Mouse (Mus musculus): Measurements from ENCODE around the gene Glrx. TPM values are rescaled to one million over a fixed set of nuclear protein-coding genes. Genes with fewer than 3 reads are reported as not detected.
A peak's percentile ranks its signal among the peaks of the same experiment; 100 is the strongest.
"Not testable (repeated sequence)": the region's sequence is repeated elsewhere in the genome, so short reads cannot be mapped to it uniquely, and the experiment has no call there.

The Glrx gene
- polyA plus RNA-seq, 1 experiment from 2014 or later = 37.7 TPM

DNA sequence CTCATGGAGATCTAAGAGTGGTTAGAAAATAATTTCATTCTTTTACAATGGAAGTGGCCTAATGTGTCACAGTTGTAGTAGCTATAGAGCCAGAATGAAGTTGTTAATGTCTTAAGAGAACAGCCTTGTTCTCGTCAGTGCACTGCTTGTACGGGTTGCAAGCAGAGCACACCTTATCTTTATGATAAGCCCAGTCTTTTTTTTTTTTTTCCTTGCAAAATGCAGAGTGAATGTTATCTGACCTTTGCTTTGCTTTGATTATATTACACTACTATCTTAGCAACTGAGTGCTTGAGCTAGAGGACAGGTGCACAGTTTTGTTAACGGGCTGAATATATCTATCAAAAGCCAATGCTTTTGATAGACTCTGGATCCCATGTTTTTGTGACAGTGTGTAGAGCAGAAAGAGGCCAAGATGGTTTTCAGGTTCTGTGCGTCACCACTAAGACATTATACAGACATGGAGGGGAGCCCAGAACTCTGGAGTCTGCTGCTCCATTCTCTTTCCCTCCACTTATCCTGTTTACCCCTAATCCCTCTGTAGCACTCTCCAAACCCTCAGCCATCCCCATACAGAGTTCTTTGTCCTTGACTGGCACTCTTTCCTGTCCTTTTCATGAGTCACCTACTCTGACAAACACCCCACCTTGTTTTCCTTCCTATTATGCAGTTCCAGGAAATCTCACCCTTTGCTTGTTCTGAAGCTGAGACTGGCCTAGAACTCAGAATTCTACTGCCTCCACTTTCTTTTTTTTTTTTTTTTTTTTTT, 35.1 kb downstream of the Glrx start:
- 90% methylated on average over 4 of the region's 4 CpGs for WGBS
- H3K27ac ChIP-seq (ENCODE audit: low read depth, low read length) = no peak overlapping the region
- no peak overlapping the region for H3K4me3 ChIP-seq (ENCODE audit: low read depth, low read length)
- no peaks in the 10 kb centered on the region for H3K4me1 ChIP-seq (ENCODE audit: control insufficient read depth, insufficient read depth, low read length)
- DNase-seq (ENCODE audit: low spot score) = no peak
- H3K9me3 ChIP-seq (replicated peaks; ENCODE audit: control insufficient read depth, low read length) = no peaks in the 10 kb centered on the region
- H3K9ac ChIP-seq (ENCODE audit: low read length) = no peak overlapping the region
- ATAC-seq = no peak
- no peaks in the 10 kb centered on the region for H3K27me3 ChIP-seq (replicated peaks; ENCODE audit: control insufficient read depth, insufficient read depth, low read length)
- H3K36me3 ChIP-seq (ENCODE audit: control insufficient read depth, insufficient read depth, low read length) = peaks cover 33% of the 10 kb centered on the region
- no peak overlapping the region for H3K4me2 ChIP-seq (ENCODE audit: low read length)

DNA sequence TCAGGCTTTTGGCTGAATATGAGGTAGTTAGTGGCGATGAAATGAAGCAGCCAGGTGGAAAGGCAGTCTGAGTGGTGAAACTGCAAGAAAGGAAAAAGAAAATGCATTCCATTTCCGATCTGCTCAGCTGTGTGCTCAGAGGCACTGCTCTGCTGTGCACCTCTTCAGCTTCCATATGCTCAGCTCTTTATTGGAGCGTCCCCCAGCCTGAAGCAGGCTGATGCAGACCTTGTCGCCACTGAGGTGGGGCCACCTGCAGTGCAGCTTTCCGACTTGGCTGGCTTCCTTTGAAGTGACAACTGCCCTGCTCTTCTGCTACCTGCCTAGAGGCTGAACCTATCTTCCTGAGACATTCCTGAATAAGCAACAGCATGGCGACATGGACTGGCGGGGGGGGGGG, 36.5 kb downstream of the Glrx start:
- H3K4me2 ChIP-seq (ENCODE audit: low read length); H3K27ac ChIP-seq (ENCODE audit: low read depth, low read length); H3K4me3 ChIP-seq (ENCODE audit: low read depth, low read length); H3K27me3 ChIP-seq (replicated peaks; ENCODE audit: control insufficient read depth, insufficient read depth, low read length); ATAC-seq; H3K9me3 ChIP-seq (replicated peaks; ENCODE audit: control insufficient read depth, low read length); H3K4me1 ChIP-seq (ENCODE audit: control insufficient read depth, insufficient read depth, low read length); DNase-seq (ENCODE audit: low spot score); H3K9ac ChIP-seq (ENCODE audit: low read length): not testable (repeated sequence)
- H3K36me3 ChIP-seq (ENCODE audit: control insufficient read depth, insufficient read depth, low read length) = peaks cover 31% of the 10 kb centered on the region
- 65% methylated on average over 7 of the region's 7 CpGs for WGBS

- DNase-seq (ENCODE audit: low spot score) = no peak
Measured at GRCm38 (mm10) chr13:75876592-75876991, 36.9 kb downstream of the Glrx start.

DNA sequence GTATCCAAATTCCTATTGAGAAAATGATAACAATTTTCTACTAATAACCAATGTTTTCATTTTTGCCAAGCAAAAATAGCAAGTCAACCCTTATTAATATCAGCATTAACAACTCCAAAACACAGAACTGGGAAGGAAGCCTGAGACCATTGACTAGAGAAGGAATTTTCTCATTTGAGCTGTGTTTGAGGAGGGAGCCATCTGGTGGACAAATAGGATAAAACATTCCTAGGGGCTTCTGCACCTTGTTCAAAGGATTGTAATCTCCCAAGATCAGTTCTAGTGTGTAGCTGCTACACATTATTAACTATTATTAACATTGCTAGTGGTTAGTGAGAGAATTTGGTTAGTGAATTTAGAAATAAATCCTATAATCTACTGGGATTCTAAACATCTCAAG, 38.2 kb downstream of the Glrx start:
- H3K4me3 ChIP-seq (ENCODE audit: low read depth, low read length) = no peak overlapping the region
- H3K27ac ChIP-seq (ENCODE audit: low read depth, low read length) = no peak overlapping the region
- H3K4me2 ChIP-seq (ENCODE audit: low read length) = no peak overlapping the region
- H3K9me3 ChIP-seq (replicated peaks; ENCODE audit: control insufficient read depth, low read length) = no peaks in the 10 kb centered on the region
- H3K27me3 ChIP-seq (replicated peaks; ENCODE audit: control insufficient read depth, insufficient read depth, low read length) = no peaks in the 10 kb centered on the region
- ATAC-seq (peak; percentile 61), DNase-seq (ENCODE audit: low spot score) (peak; percentile 81)
- peaks cover 35% of the 10 kb centered on the region for H3K36me3 ChIP-seq (ENCODE audit: control insufficient read depth, insufficient read depth, low read length)
- no peaks in the 10 kb centered on the region for H3K4me1 ChIP-seq (ENCODE audit: control insufficient read depth, insufficient read depth, low read length)
- no peak overlapping the region for H3K9ac ChIP-seq (ENCODE audit: low read length)

More at GRCm38 (mm10) chr13:75876592-75876991, 36.9 kb downstream of the Glrx start:
- no peak for ATAC-seq
- 88% methylated on average over 6 of the region's 6 CpGs for WGBS
- Histone ChIP-seq H3K27me3 (replicated peaks; ENCODE audit: control insufficient read depth, insufficient read depth, low read length) (no peaks in the 10 kb centered on the region), H3K4me2 (ENCODE audit: low read length) (no peak overlapping the region), H3K4me3 (ENCODE audit: low read depth, low read length) (no peak overlapping the region), H3K27ac (ENCODE audit: low read depth, low read length) (no peak overlapping the region), H3K9me3 (replicated peaks; ENCODE audit: control insufficient read depth, low read length) (no peaks in the 10 kb centered on the region), H3K4me1 (ENCODE audit: control insufficient read depth, insufficient read depth, low read length) (no peaks in the 10 kb centered on the region), H3K9ac (ENCODE audit: low read length) (no peak overlapping the region), H3K36me3 (ENCODE audit: control insufficient read depth, insufficient read depth, low read length) (peaks cover 30% of the 10 kb centered on the region)

DNA sequence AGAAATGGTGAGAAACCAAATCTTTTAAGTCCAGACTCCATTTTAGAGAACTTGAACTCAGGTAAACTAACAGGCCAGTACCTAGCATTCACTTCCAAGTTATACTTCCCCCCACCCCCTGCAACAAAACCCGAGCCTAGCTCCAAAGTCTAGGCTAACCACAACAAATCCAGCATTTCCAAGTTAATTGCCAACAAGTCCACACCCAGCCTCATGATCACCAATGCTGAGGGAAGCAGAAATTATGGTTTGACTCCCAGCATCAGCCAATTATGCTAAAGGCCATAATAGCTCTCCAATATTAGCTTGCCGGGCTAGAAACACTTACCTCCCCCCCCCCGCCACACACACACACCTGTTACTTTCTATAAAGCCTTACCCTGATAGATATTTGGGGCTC, 40.1 kb downstream of the Glrx start:
- no peaks in the 10 kb centered on the region for H3K9me3 ChIP-seq (replicated peaks; ENCODE audit: control insufficient read depth, low read length)
- H3K4me2 ChIP-seq (ENCODE audit: low read length) = no peak overlapping the region
- no peak overlapping the region for H3K4me3 ChIP-seq (ENCODE audit: low read depth, low read length)
- H3K36me3 ChIP-seq (ENCODE audit: control insufficient read depth, insufficient read depth, low read length) = peaks cover 33% of the 10 kb centered on the region
- no peaks in the 10 kb centered on the region for H3K27me3 ChIP-seq (replicated peaks; ENCODE audit: control insufficient read depth, insufficient read depth, low read length)
- WGBS = 88% methylated on average over 3 of the region's 3 CpGs
- ATAC-seq (no peak), DNase-seq (ENCODE audit: low spot score) (no peak)
- H3K4me1 ChIP-seq (ENCODE audit: control insufficient read depth, insufficient read depth, low read length) = no peaks in the 10 kb centered on the region
- no peak overlapping the region for H3K9ac ChIP-seq (ENCODE audit: low read length)
- H3K27ac ChIP-seq (ENCODE audit: low read depth, low read length) = no peak overlapping the region

GRCm38 (mm10) chr13:75880501-75880900, 40.8 kb downstream of the Glrx start:
- 67% methylated on average over 2 of the region's 2 CpGs for WGBS

DNA sequence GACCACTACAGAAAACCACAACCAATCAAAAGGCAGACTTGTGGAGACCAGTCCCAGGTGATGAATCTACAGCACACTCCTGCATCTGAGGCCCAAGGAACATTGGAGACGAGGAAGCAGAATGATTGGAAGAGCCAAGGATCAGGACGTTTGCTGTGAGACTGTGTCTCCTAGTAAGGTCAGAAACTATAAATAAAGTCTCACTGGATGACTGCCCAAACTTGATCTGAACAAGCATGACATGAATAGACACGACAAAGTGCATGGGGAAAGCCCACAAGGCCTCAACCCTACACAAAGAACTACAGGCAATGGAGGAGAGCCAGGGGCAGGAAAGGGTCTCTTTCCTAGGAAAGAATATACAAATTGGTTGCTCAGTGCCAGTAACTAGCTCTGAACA, 44.1 kb downstream of the Glrx start:
- Histone ChIP-seq H3K27me3 (replicated peaks; ENCODE audit: control insufficient read depth, insufficient read depth, low read length) (no peaks in the 10 kb centered on the region), H3K9ac (ENCODE audit: low read length) (no peak overlapping the region), H3K9me3 (replicated peaks; ENCODE audit: control insufficient read depth, low read length) (no peaks in the 10 kb centered on the region), H3K4me1 (ENCODE audit: control insufficient read depth, insufficient read depth, low read length) (no peaks in the 10 kb centered on the region), H3K27ac (ENCODE audit: low read depth, low read length) (no peak overlapping the region), H3K36me3 (ENCODE audit: control insufficient read depth, insufficient read depth, low read length) (peaks cover 21% of the 10 kb centered on the region; the same call in 1 of the 2 replicates), H3K4me2 (ENCODE audit: low read length) (no peak overlapping the region), H3K4me3 (ENCODE audit: low read depth, low read length) (no peak overlapping the region)
- 84% methylated on average over 3 of the region's 3 CpGs for WGBS
- ATAC-seq (no peak), DNase-seq (ENCODE audit: low spot score) (no peak)

More at GRCm38 (mm10) chr13:75880501-75880900, 40.8 kb downstream of the Glrx start:
- Histone ChIP-seq H3K4me1 (ENCODE audit: control insufficient read depth, insufficient read depth, low read length) (no peaks in the 10 kb centered on the region), H3K27ac (ENCODE audit: low read depth, low read length) (0 out of 2 replicates have a peak overlapping the region, but pooled peaks have one; percentile 48), H3K4me2 (ENCODE audit: low read length) (no peak overlapping the region), H3K4me3 (ENCODE audit: low read depth, low read length) (no peak overlapping the region), H3K36me3 (ENCODE audit: control insufficient read depth, insufficient read depth, low read length) (peaks cover 35% of the 10 kb centered on the region), H3K9me3 (replicated peaks; ENCODE audit: control insufficient read depth, low read length) (no peaks in the 10 kb centered on the region), H3K27me3 (replicated peaks; ENCODE audit: control insufficient read depth, insufficient read depth, low read length) (no peaks in the 10 kb centered on the region), H3K9ac (ENCODE audit: low read length) (no peak overlapping the region)
- ATAC-seq (peak; percentile 82; the same call in 1 of the 2 replicates), DNase-seq (ENCODE audit: low spot score) (peak; percentile 70)

DNA sequence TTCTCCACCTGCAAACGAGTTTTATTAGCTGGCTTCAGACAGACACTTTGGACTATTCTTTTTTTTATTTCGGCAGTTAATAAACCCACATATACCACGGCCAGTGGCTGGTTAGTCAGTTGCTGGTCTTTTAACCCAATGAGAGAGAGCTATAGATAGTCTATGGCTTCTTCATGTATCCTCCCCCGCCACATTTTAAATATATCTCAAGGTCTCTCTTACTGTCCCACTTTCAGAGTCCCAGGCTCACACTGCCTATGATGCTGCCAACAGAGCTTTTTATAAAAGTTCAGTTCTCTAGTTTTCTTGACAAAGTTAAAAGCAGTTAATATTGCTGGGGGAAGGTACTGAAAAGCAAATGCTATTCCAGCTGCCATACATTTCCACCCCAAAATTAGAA, 52.2 kb downstream of the Glrx start:
- Histone ChIP-seq H3K27ac (ENCODE audit: low read depth, low read length) (no peak overlapping the region), H3K4me1 (ENCODE audit: control insufficient read depth, insufficient read depth, low read length) (no peaks in the 10 kb centered on the region), H3K9ac (ENCODE audit: low read length) (no peak overlapping the region), H3K4me3 (ENCODE audit: low read depth, low read length) (no peak overlapping the region), H3K27me3 (replicated peaks; ENCODE audit: control insufficient read depth, insufficient read depth, low read length) (no peaks in the 10 kb centered on the region), H3K9me3 (replicated peaks; ENCODE audit: control insufficient read depth, low read length) (no peaks in the 10 kb centered on the region), H3K4me2 (ENCODE audit: low read length) (no peak overlapping the region), H3K36me3 (ENCODE audit: control insufficient read depth, insufficient read depth, low read length) (peaks cover 29% of the 10 kb centered on the region)
- no peak for DNase-seq (ENCODE audit: low spot score)
- 92% methylated on average over 4 of the region's 4 CpGs for WGBS
- ATAC-seq = no peak

GRCm38 (mm10) chr13:75892291-75892690, 52.6 kb downstream of the Glrx start:
- 84% methylated on average over 3 of the region's 3 CpGs for WGBS
- DNase-seq (ENCODE audit: low spot score) (no peak), ATAC-seq (no peak)
- no peaks in the 10 kb centered on the region for H3K4me1 ChIP-seq (ENCODE audit: control insufficient read depth, insufficient read depth, low read length)
- no peak overlapping the region for H3K27ac ChIP-seq (ENCODE audit: low read depth, low read length)
- H3K9me3 ChIP-seq (replicated peaks; ENCODE audit: control insufficient read depth, low read length) = no peaks in the 10 kb centered on the region
- H3K27me3 ChIP-seq (replicated peaks; ENCODE audit: control insufficient read depth, insufficient read depth, low read length) = no peaks in the 10 kb centered on the region
- no peak overlapping the region for H3K4me2 ChIP-seq (ENCODE audit: low read length)
- no peak overlapping the region for H3K4me3 ChIP-seq (ENCODE audit: low read depth, low read length)
- peaks cover 29% of the 10 kb centered on the region for H3K36me3 ChIP-seq (ENCODE audit: control insufficient read depth, insufficient read depth, low read length)
- H3K9ac ChIP-seq (ENCODE audit: low read length) = no peak overlapping the region
